Mouse (Mus musculus): ENCODE measurements around the gene Emc7. TPM values are rescaled to one million over a fixed set of nuclear protein-coding genes. Genes with fewer than 3 reads are reported as not detected.

Gene Emc7
- polyA plus RNA-seq, 1 experiment from 2014 or later = 19.2 TPM

Other genes with a start within 250 kb of the Emc7 start
- 11.3 and 11.7 TPM in 2 replicates for gene Lpcat4, start 215.5 kb upstream of the Emc7 start, polyA plus RNA-seq (2015; fragmentation: Nextera tagmentation; extraction: Ambion mirVana)
- not detected in 2 replicates for gene Nutm1, start 195.7 kb upstream of the Emc7 start, polyA plus RNA-seq (2015; fragmentation: Nextera tagmentation; extraction: Ambion mirVana)
- 164 and 169 TPM in 2 replicates for gene Nop10, start 193.1 kb upstream of the Emc7 start, polyA plus RNA-seq (2015; fragmentation: Nextera tagmentation; extraction: Ambion mirVana)
- gene Slc12a6, start 189.2 kb upstream of the Emc7 start, polyA plus RNA-seq (2015; fragmentation: Nextera tagmentation; extraction: Ambion mirVana) = 10.1 and 12.2 TPM in 2 replicates
- gene Gm21985, start 188.7 kb upstream of the Emc7 start, polyA plus RNA-seq (2015; fragmentation: Nextera tagmentation; extraction: Ambion mirVana) = not detected in 2 replicates
- gene Emc4, start 87.0 kb upstream of the Emc7 start, polyA plus RNA-seq (2015; fragmentation: Nextera tagmentation; extraction: Ambion mirVana) = 98.0 and 98.5 TPM in 2 replicates
- gene Katnbl1, start 75.8 kb upstream of the Emc7 start, polyA plus RNA-seq (2015; fragmentation: Nextera tagmentation; extraction: Ambion mirVana) = 21.3 and 25.1 TPM in 2 replicates
- not detected in 2 replicates for gene Chrm5, start 25.8 kb downstream of the Emc7 start, polyA plus RNA-seq (2015; fragmentation: Nextera tagmentation; extraction: Ambion mirVana)
- gene Aven, start 38.0 kb downstream of the Emc7 start, polyA plus RNA-seq (2015; fragmentation: Nextera tagmentation; extraction: Ambion mirVana) = 4.0 and 4.6 TPM in 2 replicates

Measured in heart, embryonic 16.5 days (tissue).